Mouse (Mus musculus) subcutaneous adipose tissue, adult 2 months (tissue): ENCODE results near the gene Mtfr2. TPM values are rescaled to one million over a fixed set of nuclear protein-coding genes. Genes with fewer than 3 reads are reported as not detected.

Experiments used
- polyA plus RNA-seq: library from polyadenylated mRNA; depleted of rRNA; stranded (reverse); fragments of >200 nt; gene quantifications from 2 replicates; pipeline ENCODE4 v1.2.3, GENCODE M21; 2012; ENCODE audit warnings: low replicate concordance; rRNA removed

Mtfr2 gene
- polyA plus RNA-seq: 0.27 and 2.0 TPM in 2 replicates

GRCm38 (mm10) chr10:20347285-20348214 is at the start of gene Mtfr2:
Gene Mtfr2 (plus strand): TSS chr10:20347770.

GRCm38 (mm10) chr10:20311918-20312735 is 35.4 kb upstream of the Mtfr2 start, which contains the start of gene Bclaf1:
Gene Bclaf1 (plus strand): TSS chr10:20312469.

Other genes with a start within 250 kb of the Mtfr2 start
- gene Map7, start 199.3 kb upstream of the Mtfr2 start, polyA plus RNA-seq: 2.8 and 6.3 TPM in 2 replicates
- gene Bclaf1, start 35.3 kb upstream of the Mtfr2 start, polyA plus RNA-seq: 13.5 and 34.2 TPM in 2 replicates